ENCODE assay signal across 30 mouse cellular contexts in the genomic region with DNA sequence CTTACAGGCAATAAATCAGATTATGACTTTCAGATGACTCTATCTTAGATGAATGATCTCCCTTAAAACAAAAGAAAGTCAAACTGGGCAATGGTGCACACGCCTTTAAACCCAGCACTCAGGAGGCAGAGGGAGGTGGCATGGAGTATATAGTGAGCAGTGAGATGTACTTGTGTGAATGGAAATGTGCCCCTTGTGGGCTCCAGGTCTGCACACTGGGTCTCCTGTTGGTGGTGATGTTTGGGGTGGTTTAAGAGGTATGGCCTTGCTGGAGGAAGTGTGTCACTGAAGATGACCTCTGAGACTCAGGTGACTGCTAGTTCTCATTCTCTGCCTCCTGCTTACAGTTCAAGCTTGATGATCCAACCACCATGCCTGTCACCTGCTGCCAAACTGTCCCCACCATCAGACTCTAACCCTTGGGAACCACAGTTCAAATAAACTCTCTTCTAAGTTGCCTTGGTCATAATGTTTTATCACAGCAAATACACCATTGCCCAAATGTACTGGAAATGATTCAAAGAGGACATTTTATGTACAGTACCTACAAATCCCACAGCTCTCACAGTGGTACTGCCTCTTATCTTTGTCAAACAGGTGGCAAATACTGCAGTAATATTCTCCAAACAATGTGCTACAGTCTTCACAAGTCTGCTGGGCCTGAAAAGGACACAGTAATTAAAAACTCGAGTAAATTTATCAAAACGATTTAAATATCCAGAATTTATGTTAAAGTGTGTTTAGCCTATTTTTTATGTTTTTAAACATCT. TPM values are rescaled to one million over a fixed set of nuclear protein-coding genes. Genes with fewer than 3 reads are reported as not detected.
"Had no signal": no experiment of that assay in that cellular context is flagged by ENCODE, and none has a peak within 500 bp of the region (broad histone marks: within the 10 kb centered on the region; RNA-seq: fewer than 3 reads in every experiment).

No protein-coding gene starts in this region.

- H3K9me3 ChIP-seq: limb, embryonic 12.5 days; limb, embryonic 15.5 days; megakaryocyte, embryonic 14.5 days; neural tube, embryonic 12.5 days; neural tube, embryonic 15.5 days had no signal

- DNase-seq: kidney, adult 2 months; kidney, postnatal 25 days; layer of hippocampus, adult 9-11 months; layer of hippocampus, postnatal 36 days; left cerebral cortex, postnatal 4 days; lung, embryonic 14.5 days; midbrain, embryonic 14.5 days; right cerebral cortex, adult 18-20 months; right cerebral cortex, postnatal 14 days; right cerebral cortex, postnatal 4 days; thymus, adult 18-20 months; thymus, postnatal 36 days had no signal

- H3K4me3 ChIP-seq: layer of hippocampus, adult 2 months; left cerebral cortex, adult 2 months; limb, embryonic 12.5 days; limb, embryonic 15.5 days; megakaryocyte, embryonic 14.5 days; neural tube, embryonic 12.5 days; neural tube, embryonic 15.5 days had no signal

- ATAC-seq: intestine, postnatal 0 days; lung, postnatal 0 days had no signal

- H3K27ac ChIP-seq: kidney, postnatal 0 days; layer of hippocampus, adult 2 months; left cerebral cortex, adult 2 months; limb, embryonic 12.5 days; limb, embryonic 15.5 days; macrophage; neural tube, embryonic 12.5 days; neural tube, embryonic 15.5 days; stomach, postnatal 0 days had no signal

- H3K27me3 ChIP-seq: limb, embryonic 12.5 days; limb, embryonic 15.5 days; megakaryocyte, embryonic 14.5 days; neural tube, embryonic 12.5 days; neural tube, embryonic 15.5 days had no signal

- H3K9ac ChIP-seq: limb, embryonic 12.5 days; limb, embryonic 15.5 days; lung, embryonic 14.5 days; neural tube, embryonic 12.5 days; neural tube, embryonic 15.5 days had no signal

- H3K4me2 ChIP-seq: limb, embryonic 12.5 days; limb, embryonic 15.5 days; lung, embryonic 14.5 days; midbrain, embryonic 11.5 days; neural tube, embryonic 12.5 days; neural tube, embryonic 15.5 days had no signal

RNA-seq across cellular contexts. Expression of a gene that starts 30.1 kb away (rescaled TPM):
- total RNA-seq: layer of hippocampus, adult 2 months; layer of hippocampus, postnatal 36 days; left cerebral cortex, adult 2 months; left cerebral cortex, postnatal 14 days; left cerebral cortex, postnatal 4 days had no signal
- polyA plus RNA-seq: intestine, postnatal 0 days; kidney, embryonic 14.5 days; kidney, postnatal 0 days; limb, embryonic 12.5 days; liver, embryonic 16.5 days; lung, embryonic 14.5 days; macrophage; midbrain, embryonic 11.5 days; neural tube, embryonic 12.5 days; stomach, embryonic 14.5 days; urinary bladder, adult 2 months had no signal
